Mouse (Mus musculus): ENCODE data around the gene Myrip. TPM values are rescaled to one million over a fixed set of nuclear protein-coding genes. Genes with fewer than 3 reads are reported as not detected.
A peak's percentile ranks its signal among the peaks of the same experiment; 100 is the strongest.
"Not testable (repeated sequence)": the region's sequence is repeated elsewhere in the genome, so short reads cannot be mapped to it uniquely, and the experiment has no call there.

Myrip gene
- polyA plus RNA-seq (2016; fragmentation: Nextera tagmentation; extraction: Ambion mirVana) = 0.43 and 0.79 TPM in 2 replicates

- not testable (repeated sequence) for H3K4me3 ChIP-seq; H3K27ac ChIP-seq (replicated peaks); H3K9me3 ChIP-seq (replicated peaks); DNase-seq (ENCODE audit: low spot score); H3K36me3 ChIP-seq
- WGBS = 89% methylated on average over 1 of the region's 1 CpGs
- H3K4me1 ChIP-seq = peaks cover 20% of the 10 kb centered on the region
- H3K27me3 ChIP-seq (ENCODE audit: low read depth, poor library complexity, severe bottlenecking) = peaks cover 48% of the 10 kb centered on the region
Observed at GRCm38 (mm10) chr9:120301213-120301612, at the start of gene Myrip. Gene Myrip, plus strand, starts transcription at chr9:120301513.

- Histone ChIP-seq H3K27ac (replicated peaks) (no peak overlapping the region), H3K4me1 (no peaks in the 10 kb centered on the region), H3K27me3 (ENCODE audit: low read depth, poor library complexity, severe bottlenecking) (no peaks in the 10 kb centered on the region), H3K36me3 (no peaks in the 10 kb centered on the region), H3K4me3 (no peak overlapping the region), H3K9me3 (replicated peaks) (no peaks in the 10 kb centered on the region)
- DNase-seq (ENCODE audit: low spot score) = no peak
- WGBS = 90% methylated on average over 8 of the region's 8 CpGs
Observed at GRCm38 (mm10) chr9:120259805-120260204, 41.5 kb upstream of the Myrip start.

- Histone ChIP-seq H3K9me3 (replicated peaks) (no peaks in the 10 kb centered on the region), H3K27ac (replicated peaks) (no peak overlapping the region), H3K4me1 (no peaks in the 10 kb centered on the region), H3K4me3 (no peak overlapping the region), H3K36me3 (no peaks in the 10 kb centered on the region), H3K27me3 (ENCODE audit: low read depth, poor library complexity, severe bottlenecking) (no peaks in the 10 kb centered on the region)
- DNase-seq (ENCODE audit: low spot score) = no peak
- WGBS = 74% methylated on average over 5 of the region's 5 CpGs
Observed at GRCm38 (mm10) chr9:120263994-120264393, 37.3 kb upstream of the Myrip start.

GRCm38 (mm10) chr9:120273083-120273482 lies 28.2 kb upstream of the Myrip start:
- WGBS = 83% methylated on average over 8 of the region's 8 CpGs
- H3K4me3 ChIP-seq = no peak overlapping the region
- H3K9me3 ChIP-seq (replicated peaks) = no peaks in the 10 kb centered on the region
- no peaks in the 10 kb centered on the region for H3K4me1 ChIP-seq
- no peaks in the 10 kb centered on the region for H3K27me3 ChIP-seq (ENCODE audit: low read depth, poor library complexity, severe bottlenecking)
- no peak for DNase-seq (ENCODE audit: low spot score)
- no peak overlapping the region for H3K27ac ChIP-seq (replicated peaks)
- H3K36me3 ChIP-seq = no peaks in the 10 kb centered on the region

GRCm38 (mm10) chr9:120275226-120275625 lies 26.1 kb upstream of the Myrip start:
- Histone ChIP-seq H3K4me3 (no peak overlapping the region), H3K36me3 (no peaks in the 10 kb centered on the region)
- WGBS = 83% methylated on average over 7 of the region's 7 CpGs

GRCm38 (mm10) chr9:120281147-120281546 lies 20.2 kb upstream of the Myrip start:
- Histone ChIP-seq H3K36me3 (no peaks in the 10 kb centered on the region), H3K27me3 (ENCODE audit: low read depth, poor library complexity, severe bottlenecking) (peaks cover under 1% of the 10 kb centered on the region; the same call in 1 of the 2 replicates), H3K9me3 (replicated peaks) (no peaks in the 10 kb centered on the region), H3K4me1 (no peaks in the 10 kb centered on the region), H3K27ac (replicated peaks) (no peak overlapping the region), H3K4me3 (no peak overlapping the region)
- 93% methylated on average over 12 of the region's 12 CpGs for WGBS
- DNase-seq (ENCODE audit: low spot score) = no peak

More at GRCm38 (mm10) chr9:120275226-120275625, 26.1 kb upstream of the Myrip start:
- DNase-seq (ENCODE audit: low spot score) = no peak
- Histone ChIP-seq H3K27me3 (ENCODE audit: low read depth, poor library complexity, severe bottlenecking) (no peaks in the 10 kb centered on the region), H3K9me3 (replicated peaks) (no peaks in the 10 kb centered on the region), H3K27ac (replicated peaks) (no peak overlapping the region), H3K4me1 (no peaks in the 10 kb centered on the region)

- Histone ChIP-seq H3K36me3 (no peaks in the 10 kb centered on the region), H3K4me3 (no peak overlapping the region), H3K27ac (replicated peaks) (no peak overlapping the region), H3K4me1 (no peaks in the 10 kb centered on the region), H3K9me3 (replicated peaks) (no peaks in the 10 kb centered on the region), H3K27me3 (ENCODE audit: low read depth, poor library complexity, severe bottlenecking) (peaks cover 15% of the 10 kb centered on the region)
- 87% methylated on average over 9 of the region's 9 CpGs for WGBS
- DNase-seq (ENCODE audit: low spot score) = no peak
Observed at GRCm38 (mm10) chr9:120282461-120283047, 18.8 kb upstream of the Myrip start.

- H3K4me1 ChIP-seq = peaks cover 6% of the 10 kb centered on the region
- H3K9me3 ChIP-seq (replicated peaks) = no peaks in the 10 kb centered on the region
- WGBS = 92% methylated on average over 12 of the region's 12 CpGs
- no peak overlapping the region for H3K27ac ChIP-seq (replicated peaks)
- H3K4me3 ChIP-seq = no peak overlapping the region
- no peak for DNase-seq (ENCODE audit: low spot score)
- H3K27me3 ChIP-seq (ENCODE audit: low read depth, poor library complexity, severe bottlenecking) = peaks cover 16% of the 10 kb centered on the region
- H3K36me3 ChIP-seq = no peaks in the 10 kb centered on the region
Observed at GRCm38 (mm10) chr9:120283556-120283955, 17.8 kb upstream of the Myrip start.

GRCm38 (mm10) chr9:120288011-120288410 lies 13.3 kb upstream of the Myrip start:
- WGBS = 24% methylated on average over 3 of the region's 3 CpGs
- no peaks in the 10 kb centered on the region for H3K9me3 ChIP-seq (replicated peaks)
- H3K4me1 ChIP-seq = peaks cover 14% of the 10 kb centered on the region
- DNase-seq (ENCODE audit: low spot score) = no peak
- H3K27ac ChIP-seq (replicated peaks) = no peak overlapping the region
- H3K4me3 ChIP-seq = no peak overlapping the region
- H3K36me3 ChIP-seq = no peaks in the 10 kb centered on the region
- peaks cover 16% of the 10 kb centered on the region for H3K27me3 ChIP-seq (ENCODE audit: low read depth, poor library complexity, severe bottlenecking)

- WGBS = 92% methylated on average over 2 of the region's 2 CpGs
- peaks cover 16% of the 10 kb centered on the region for H3K27me3 ChIP-seq (ENCODE audit: low read depth, poor library complexity, severe bottlenecking)
- no peak overlapping the region for H3K27ac ChIP-seq (replicated peaks)
- DNase-seq (ENCODE audit: low spot score) = no peak
- H3K4me3 ChIP-seq = no peak overlapping the region
- no peaks in the 10 kb centered on the region for H3K9me3 ChIP-seq (replicated peaks)
- no peaks in the 10 kb centered on the region for H3K36me3 ChIP-seq
- H3K4me1 ChIP-seq = peaks cover 14% of the 10 kb centered on the region
Observed at GRCm38 (mm10) chr9:120290375-120290774, 10.9 kb upstream of the Myrip start.

GRCm38 (mm10) chr9:120292488-120292887 lies 8.8 kb upstream of the Myrip start:
- 83% methylated on average over 5 of the region's 5 CpGs for WGBS
- Histone ChIP-seq H3K27me3 (ENCODE audit: low read depth, poor library complexity, severe bottlenecking) (0 out of 2 replicates have a peak, but pooled peaks cover 2% of the 10 kb centered on the region), H3K9me3 (replicated peaks) (no peaks in the 10 kb centered on the region), H3K4me1 (peaks cover 14% of the 10 kb centered on the region), H3K27ac (replicated peaks) (0 out of 2 replicates have a peak overlapping the region, but pooled peaks have one; percentile 23), H3K4me3 (no peak overlapping the region), H3K36me3 (no peaks in the 10 kb centered on the region)
- no peak for DNase-seq (ENCODE audit: low spot score)

GRCm38 (mm10) chr9:120295527-120295926 lies 5.8 kb upstream of the Myrip start:
- H3K4me3 ChIP-seq = no peak overlapping the region
- no peaks in the 10 kb centered on the region for H3K9me3 ChIP-seq (replicated peaks)
- WGBS = 74% methylated on average over 5 of the region's 5 CpGs
- H3K36me3 ChIP-seq = no peaks in the 10 kb centered on the region
- H3K4me1 ChIP-seq = peaks cover 4% of the 10 kb centered on the region; the same call in 1 of the 2 replicates
- H3K27ac ChIP-seq (replicated peaks) = no peak overlapping the region
- DNase-seq (ENCODE audit: low spot score) = no peak
- no peaks in the 10 kb centered on the region for H3K27me3 ChIP-seq (ENCODE audit: low read depth, poor library complexity, severe bottlenecking)

GRCm38 (mm10) chr9:120296938-120297337 lies 4.4 kb upstream of the Myrip start:
- DNase-seq (ENCODE audit: low spot score) = no peak
- Histone ChIP-seq H3K9me3 (replicated peaks) (peaks cover 4% of the 10 kb centered on the region; the same call in 1 of the 2 replicates), H3K4me3 (no peak overlapping the region), H3K4me1 (peaks cover 4% of the 10 kb centered on the region; the same call in 1 of the 2 replicates), H3K27ac (replicated peaks) (no peak overlapping the region), H3K27me3 (ENCODE audit: low read depth, poor library complexity, severe bottlenecking) (peaks cover 6% of the 10 kb centered on the region), H3K36me3 (no peaks in the 10 kb centered on the region)
- WGBS = 88% methylated on average over 1 of the region's 1 CpGs
